23 mouse cellular contexts compared by ENCODE assay signal in genomic region chr2:54028851-54029250, GRCm38 (mm10). TPM values are rescaled to one million over a fixed set of nuclear protein-coding genes. Genes with fewer than 3 reads are reported as not detected.
DNase-seq lines count a peak whose midpoint lies in the region; ATAC-seq and TF ChIP-seq lines count a peak whose summit lies in the region.
"Had no signal": no experiment of that assay in that cellular context is flagged by ENCODE, and none has a peak within 500 bp of the region (broad histone marks: within the 10 kb centered on the region; RNA-seq: fewer than 3 reads in every experiment).

No protein-coding gene starts in this region.

- no peak overlapping the region for H3K4me3 ChIP-seq in forebrain, postnatal 0 days (ENCODE audit: low read depth, low read length)
- H3K4me3 ChIP-seq in forebrain, embryonic 11.5 days (ENCODE audit: low read depth, low read length), result no peak overlapping the region

- TF ChIP-seq CTCF in forebrain, postnatal 0 days (IDR thresholded peaks at IDR 0.05; ENCODE audit: low read depth), result no peak

- 67% methylated on average over 2 of the region's 2 CpGs for WGBS in forebrain, postnatal 0 days
- WGBS in forebrain, embryonic 11.5 days, result 92% methylated on average over 2 of the region's 2 CpGs

- peak; percentile 51 to 57 for DNase-seq in cerebellum, postnatal 10 days
- no peak for DNase-seq in cerebellum, postnatal 4 days (ENCODE audit: low spot score in 2 of 2)
- DNase-seq in cerebellum, postnatal 14 days, result peak; percentile 49 to 56
- no peak for DNase-seq in cerebellum, adult 18-20 months
- DNase-seq in forebrain, postnatal 0 days, result peak; percentile 5
- no peak for DNase-seq in forebrain, embryonic 11.5 days (ENCODE audit: low spot score)
- DNase-seq: adrenal gland, adult 2 months; adrenal gland, adult 8-10 months; adrenal gland, postnatal 10 days; adrenal gland, postnatal 14 days; adrenal gland, postnatal 25 days; adrenal gland, postnatal 36 days; B cell, adult 2 months; cerebellum, adult 11 months; cerebellum, adult 11-12 months; cerebellum, adult 2 months had no signal

- H3K4me1 ChIP-seq in forebrain, postnatal 0 days (ENCODE audit: insufficient read depth), result no peaks in the 10 kb centered on the region
- H3K4me1 ChIP-seq in forebrain, embryonic 11.5 days (replicated peaks; ENCODE audit: control insufficient read depth, insufficient read depth, low read length), result no peaks in the 10 kb centered on the region

- no peak overlapping the region for H3K4me2 ChIP-seq in forebrain, postnatal 0 days (ENCODE audit: low read depth)
- H3K4me2 ChIP-seq in forebrain, embryonic 11.5 days (ENCODE audit: low read depth, low read length, severe bottlenecking), result no peak overlapping the region

- H3K27me3 ChIP-seq in forebrain, postnatal 0 days (ENCODE audit: insufficient read depth, low read length), result no peaks in the 10 kb centered on the region
- no peaks in the 10 kb centered on the region for H3K27me3 ChIP-seq in forebrain, embryonic 11.5 days (ENCODE audit: control insufficient read depth, insufficient read depth, low read length)
- H3K27me3 ChIP-seq: CH12.LX, Patski had no signal

- H3K9me3 ChIP-seq in forebrain, postnatal 0 days (ENCODE audit: low read length), result no peaks in the 10 kb centered on the region
- no peaks in the 10 kb centered on the region for H3K9me3 ChIP-seq in forebrain, embryonic 11.5 days (ENCODE audit: control insufficient read depth, low read length)

- no peak overlapping the region for H3K27ac ChIP-seq in forebrain, postnatal 0 days (ENCODE audit: low read depth, low read length)
- H3K27ac ChIP-seq in forebrain, embryonic 11.5 days (ENCODE audit: low read depth, low read length), result no peak overlapping the region

- no peak overlapping the region for H3K9ac ChIP-seq in forebrain, postnatal 0 days
- H3K9ac ChIP-seq in forebrain, embryonic 11.5 days (ENCODE audit: low read length), result no peak overlapping the region

- no peak for ATAC-seq in forebrain, postnatal 0 days
- ATAC-seq in forebrain, embryonic 11.5 days (replicated peaks; ENCODE audit: low FRiP score), result no peak
- ATAC-seq: activated CD4-positive, CD25-positive, alpha-beta regulatory T cell, adult 4 months; CD4-positive, CD25-positive, alpha-beta regulatory T cell, adult 4 months; Patski had no signal

- H3K36me3 ChIP-seq in forebrain, postnatal 0 days (ENCODE audit: insufficient read depth), result no peaks in the 10 kb centered on the region
- H3K36me3 ChIP-seq in forebrain, embryonic 11.5 days (ENCODE audit: control insufficient read depth, insufficient read depth, low read length), result no peaks in the 10 kb centered on the region
- H3K36me3 ChIP-seq: G1E had no signal

RNA-seq across cellular contexts. Expression of gene Rprm, which starts 56.5 kb away (rescaled TPM):
- 143 and 145 TPM in 2 replicates for total RNA-seq in forebrain, postnatal 0 days (2014; rRNA removed)
- polyA plus RNA-seq in forebrain, postnatal 0 days (2015; fragmentation: Nextera tagmentation; extraction: Ambion mirVana), result 207 and 245 TPM in 2 replicates
- polyA plus RNA-seq in forebrain, embryonic 11.5 days (2014; fragmentation: Nextera tagmentation; extraction: Ambion mirVana), result 28.0 and 33.8 TPM in 2 replicates
- total RNA-seq: CH12.LX, G1E, MEL had no signal
- polyA plus RNA-seq: activated CD4-positive, CD25-positive, alpha-beta regulatory T cell, adult 4 months; C2C12; CD4-positive, CD25-positive, alpha-beta regulatory T cell, adult 4 months; G1E; Patski had no signal

Comparison
In these comparisons a context has a peak if more than half of its experiments do, and no peak if none do; other contexts are left out.
1. DNase-seq: peak in cerebellum, postnatal 10 days (2 of 2), cerebellum, postnatal 14 days (2 of 2) and forebrain, postnatal 0 days (single experiment); none in cerebellum, postnatal 4 days (0 of 2), cerebellum, adult 18-20 months (0 of 2) and forebrain, embryonic 11.5 days (single experiment).